Mouse (Mus musculus): ENCODE results near the gene Pom121l2. TPM values are rescaled to one million over a fixed set of nuclear protein-coding genes. Genes with fewer than 3 reads are reported as not detected.

Pom121l2 gene
- polyA plus RNA-seq, 1 experiment from 2014 or later: 0.31 TPM

DNA sequence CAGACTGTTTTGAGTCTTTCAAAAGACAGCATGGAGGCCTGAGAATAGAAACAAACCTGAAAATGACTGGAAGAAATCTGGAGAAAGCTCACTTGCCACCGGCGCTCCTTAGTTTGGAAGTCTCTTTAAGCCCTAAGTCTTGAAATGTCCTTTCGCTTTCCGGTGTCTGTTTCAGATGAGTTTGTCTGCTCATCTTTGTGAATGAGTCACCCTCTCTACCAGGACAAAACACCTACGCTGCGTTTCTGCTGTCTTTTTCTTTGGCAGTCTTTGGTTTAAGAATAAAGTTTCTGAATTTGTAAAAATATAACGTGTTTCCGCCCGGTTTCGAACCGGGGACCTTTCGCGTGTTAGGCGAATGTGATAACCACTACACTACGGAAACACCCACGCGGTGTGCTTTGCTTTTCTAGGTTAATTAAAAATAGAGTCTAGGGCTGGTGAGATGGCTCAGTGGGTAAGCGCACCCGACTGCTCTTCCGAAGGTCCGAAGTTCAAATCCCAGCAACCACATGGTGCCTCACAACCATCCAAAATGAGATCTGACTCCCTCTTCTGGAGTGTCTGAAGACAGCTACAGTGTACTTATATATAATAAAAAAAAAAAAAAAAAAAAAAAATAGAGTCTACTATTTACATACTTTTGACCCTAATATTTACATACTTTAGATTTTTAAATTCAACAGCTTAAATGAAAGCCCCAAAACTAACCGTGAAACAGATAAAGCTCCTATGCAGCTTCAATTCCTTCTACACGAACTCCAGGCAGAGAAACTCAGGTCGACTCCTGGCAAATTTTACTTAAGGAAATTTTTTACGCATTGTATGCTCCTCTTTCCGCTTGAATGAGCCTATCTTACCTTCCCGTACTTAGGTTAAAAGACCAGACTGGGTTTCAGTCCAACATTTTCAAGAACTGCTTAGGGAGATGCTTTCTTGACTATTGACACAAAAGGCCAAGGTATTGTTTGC is 34.8 kb downstream of the Pom121l2 start:
- ATAC-seq (ENCODE audit: insufficient number of reproducible peaks, low FRiP score, low TSS enrichment, low read depth): peak; percentile 46; the same call in 1 of the 2 replicates
- no peak overlapping the region for H3K4me3 ChIP-seq (ENCODE audit: low read depth, low read length)
- WGBS: 13% methylated on average over 27 of the region's 27 CpGs

DNA sequence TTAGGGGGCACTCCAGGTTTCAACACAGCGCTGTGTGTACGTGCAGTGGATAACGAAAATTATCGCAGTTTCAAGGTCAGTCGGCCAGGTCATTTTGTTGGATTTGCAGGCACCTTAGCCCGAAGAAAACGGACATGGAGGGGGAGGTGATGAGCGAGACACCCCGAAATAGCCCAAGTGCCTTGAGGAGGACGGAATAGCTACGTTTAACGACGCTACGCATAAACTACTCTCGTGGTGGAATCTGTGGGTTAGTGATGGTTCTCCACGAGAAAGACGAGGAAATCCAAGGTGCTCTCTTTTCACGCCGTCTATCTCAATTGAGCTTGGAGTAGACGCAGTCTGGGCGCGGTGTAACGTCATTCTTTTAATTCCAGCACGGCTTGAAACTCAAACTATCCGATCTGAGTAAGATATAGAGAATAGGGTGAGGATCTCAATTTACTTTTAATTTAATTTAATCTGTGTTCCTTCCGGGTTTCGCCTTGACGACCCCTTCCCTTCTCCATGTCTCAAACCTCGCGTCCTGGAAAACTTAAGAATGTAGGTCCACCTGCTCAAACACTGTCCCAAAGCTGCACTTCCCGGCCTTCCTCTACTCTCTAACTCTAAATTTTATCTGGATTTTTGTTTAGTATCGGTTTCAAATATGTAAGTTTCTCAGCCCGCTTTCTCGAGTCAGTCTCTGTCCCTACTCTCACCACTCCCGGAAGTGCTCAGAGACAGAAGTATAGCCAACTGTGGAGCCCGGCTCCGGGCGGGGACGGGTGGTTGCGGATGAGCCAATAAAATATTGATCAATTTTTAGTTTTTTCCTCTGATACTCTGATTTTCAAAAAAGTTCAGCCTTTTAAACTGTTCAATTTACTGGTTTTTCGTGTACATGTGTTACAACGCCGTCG is 39.2 kb downstream of the Pom121l2 start:
- no peak for DNase-seq (ENCODE audit: low spot score)

More for the DNA sequence above, 34.8 kb downstream of the Pom121l2 start:
- Histone ChIP-seq H3K4me1 (ENCODE audit: control insufficient read depth, insufficient read depth, low read length) (0 out of 2 replicates have a peak, but pooled peaks cover 2% of the 10 kb centered on the region), H3K9me3 (ENCODE audit: control insufficient read depth, low read length) (no peaks in the 10 kb centered on the region), H3K36me3 (ENCODE audit: control insufficient read depth, insufficient read depth, low read length) (no peaks in the 10 kb centered on the region), H3K4me2 (ENCODE audit: low read depth, severe bottlenecking) (no peak overlapping the region), H3K27me3 (ENCODE audit: control insufficient read depth, insufficient read depth, low read length) (peaks cover 44% of the 10 kb centered on the region), H3K9ac (ENCODE audit: low read length) (no peak overlapping the region), H3K27ac (replicated peaks; ENCODE audit: low read depth, low read length) (no peak overlapping the region)
- peak; percentile 91 for DNase-seq (ENCODE audit: low spot score)

DNA sequence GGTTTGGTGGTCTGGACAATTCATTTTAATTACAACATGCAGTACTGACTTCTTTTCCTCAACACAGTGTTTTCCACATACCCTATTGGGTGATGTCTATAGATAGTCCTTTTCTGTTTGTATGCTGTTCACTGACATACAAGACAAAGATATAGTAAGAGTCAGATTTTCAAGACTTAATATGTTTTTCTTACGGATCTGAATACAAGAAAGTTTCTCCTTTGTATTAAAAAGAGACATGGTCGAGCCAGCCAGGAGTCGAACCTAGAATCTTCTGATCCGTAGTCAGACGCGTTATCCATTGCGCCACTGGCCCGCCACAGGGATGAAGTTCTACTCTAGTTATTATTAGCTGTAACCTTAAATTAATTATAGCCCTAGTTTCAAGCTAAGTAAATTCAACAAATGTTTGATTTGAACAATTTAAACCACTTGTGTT is 39.9 kb downstream of the Pom121l2 start:
- Histone ChIP-seq H3K27ac (replicated peaks; ENCODE audit: low read depth, low read length) (no peak overlapping the region), H3K9me3 (ENCODE audit: control insufficient read depth, low read length) (no peaks in the 10 kb centered on the region), H3K27me3 (ENCODE audit: control insufficient read depth, insufficient read depth, low read length) (peaks cover 15% of the 10 kb centered on the region), H3K4me3 (ENCODE audit: low read depth, low read length) (peak overlapping the region; percentile 38), H3K9ac (ENCODE audit: low read length) (no peak overlapping the region), H3K4me2 (ENCODE audit: low read depth, severe bottlenecking) (peak overlapping the region; percentile 49), H3K4me1 (ENCODE audit: control insufficient read depth, insufficient read depth, low read length) (0 out of 2 replicates have a peak, but pooled peaks cover 2% of the 10 kb centered on the region), H3K36me3 (ENCODE audit: control insufficient read depth, insufficient read depth, low read length) (no peaks in the 10 kb centered on the region)
- WGBS: 0% methylated on average over 8 of the region's 8 CpGs
- DNase-seq (ENCODE audit: low spot score): peak; percentile 80
- ATAC-seq (ENCODE audit: insufficient number of reproducible peaks, low FRiP score, low TSS enrichment, low read depth): peak; percentile 62; the same call in 1 of the 2 replicates

More for the DNA sequence above, 39.2 kb downstream of the Pom121l2 start:
- no peak; the same call in 1 of the 2 replicates for ATAC-seq (ENCODE audit: insufficient number of reproducible peaks, low FRiP score, low TSS enrichment, low read depth)
- no peaks in the 10 kb centered on the region for H3K9me3 ChIP-seq (ENCODE audit: control insufficient read depth, low read length)
- H3K27me3 ChIP-seq (ENCODE audit: control insufficient read depth, insufficient read depth, low read length): peaks cover 19% of the 10 kb centered on the region
- no peak overlapping the region for H3K27ac ChIP-seq (replicated peaks; ENCODE audit: low read depth, low read length)
- WGBS: under 1% methylated on average over 44 of the region's 44 CpGs
- no peak overlapping the region for H3K9ac ChIP-seq (ENCODE audit: low read length)
- H3K4me2 ChIP-seq (ENCODE audit: low read depth, severe bottlenecking): peak overlapping the region; percentile 49
- peak overlapping the region; percentile 38 for H3K4me3 ChIP-seq (ENCODE audit: low read depth, low read length)
- H3K36me3 ChIP-seq (ENCODE audit: control insufficient read depth, insufficient read depth, low read length): no peaks in the 10 kb centered on the region
- H3K4me1 ChIP-seq (ENCODE audit: control insufficient read depth, insufficient read depth, low read length): 0 out of 2 replicates have a peak, but pooled peaks cover 2% of the 10 kb centered on the region

DNA sequence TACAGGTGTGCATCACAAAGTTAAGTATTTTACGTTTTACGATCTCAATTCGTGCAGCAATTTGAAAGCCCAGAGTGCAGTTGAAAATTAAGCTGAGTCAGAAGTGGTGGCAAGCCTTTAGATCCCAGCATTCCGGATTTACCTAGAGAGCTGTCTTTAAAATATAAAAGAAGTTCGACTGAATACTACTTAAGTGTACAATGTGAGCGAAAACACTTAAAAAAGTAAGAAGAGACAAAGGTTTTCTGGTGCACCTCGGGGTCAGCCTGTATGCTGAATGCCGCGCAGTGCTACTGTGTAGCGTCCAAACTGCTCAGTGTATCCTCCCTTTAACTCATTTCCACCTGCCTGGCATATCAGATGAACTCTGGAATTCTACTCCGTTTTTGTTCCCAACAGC is 40.6 kb downstream of the Pom121l2 start:
- DNase-seq (ENCODE audit: low spot score) (no peak), ATAC-seq (ENCODE audit: insufficient number of reproducible peaks, low FRiP score, low TSS enrichment, low read depth) (peak; percentile 11; the same call in 1 of the 2 replicates)
- H3K27ac ChIP-seq (replicated peaks; ENCODE audit: low read depth, low read length): no peak overlapping the region
- peak overlapping the region; percentile 35 for H3K4me3 ChIP-seq (ENCODE audit: low read depth, low read length)
- WGBS: under 1% methylated on average over 11 of the region's 11 CpGs
- no peaks in the 10 kb centered on the region for H3K36me3 ChIP-seq (ENCODE audit: control insufficient read depth, insufficient read depth, low read length)
- no peak overlapping the region for H3K9ac ChIP-seq (ENCODE audit: low read length)
- H3K9me3 ChIP-seq (ENCODE audit: control insufficient read depth, low read length): no peaks in the 10 kb centered on the region
- H3K4me2 ChIP-seq (ENCODE audit: low read depth, severe bottlenecking): peak overlapping the region; percentile 49
- H3K27me3 ChIP-seq (ENCODE audit: control insufficient read depth, insufficient read depth, low read length): peaks cover 13% of the 10 kb centered on the region; the same call in 1 of the 2 replicates
- 0 out of 2 replicates have a peak, but pooled peaks cover 2% of the 10 kb centered on the region for H3K4me1 ChIP-seq (ENCODE audit: control insufficient read depth, insufficient read depth, low read length)

DNA sequence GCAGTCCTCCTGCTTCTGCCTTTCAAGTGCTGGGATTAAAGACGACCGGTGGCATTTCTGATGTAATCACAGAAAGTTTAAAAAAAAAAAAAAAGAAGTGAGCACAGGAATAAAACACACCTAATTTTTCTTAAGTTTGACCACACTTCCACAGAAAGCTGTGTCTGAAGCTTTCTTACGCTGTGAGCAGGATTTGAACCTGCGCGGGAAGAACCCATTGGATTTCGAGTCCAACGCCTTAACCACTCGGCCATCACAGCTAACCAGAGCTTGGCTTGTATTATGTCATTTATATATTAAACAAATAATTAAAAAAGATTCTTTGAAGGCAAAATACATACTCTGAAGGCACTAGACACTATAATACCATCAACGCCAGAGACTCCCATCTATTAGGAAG is 41.2 kb downstream of the Pom121l2 start:
- ATAC-seq (ENCODE audit: insufficient number of reproducible peaks, low FRiP score, low TSS enrichment, low read depth): peak; percentile 48; the same call in 1 of the 2 replicates
- 0 out of 2 replicates have a peak, but pooled peaks cover 2% of the 10 kb centered on the region for H3K4me1 ChIP-seq (ENCODE audit: control insufficient read depth, insufficient read depth, low read length)
- WGBS: under 1% methylated on average over 9 of the region's 9 CpGs
- DNase-seq (ENCODE audit: low spot score): peak; percentile 89
- H3K4me3 ChIP-seq (ENCODE audit: low read depth, low read length): peak overlapping the region; percentile 35
- H3K27ac ChIP-seq (replicated peaks; ENCODE audit: low read depth, low read length): no peak overlapping the region
- H3K4me2 ChIP-seq (ENCODE audit: low read depth, severe bottlenecking): peak overlapping the region; percentile 49
- no peaks in the 10 kb centered on the region for H3K36me3 ChIP-seq (ENCODE audit: control insufficient read depth, insufficient read depth, low read length)
- H3K9me3 ChIP-seq (ENCODE audit: control insufficient read depth, low read length): no peaks in the 10 kb centered on the region
- H3K9ac ChIP-seq (ENCODE audit: low read length): no peak overlapping the region
- peaks cover 13% of the 10 kb centered on the region; the same call in 1 of the 2 replicates for H3K27me3 ChIP-seq (ENCODE audit: control insufficient read depth, insufficient read depth, low read length)

DNA sequence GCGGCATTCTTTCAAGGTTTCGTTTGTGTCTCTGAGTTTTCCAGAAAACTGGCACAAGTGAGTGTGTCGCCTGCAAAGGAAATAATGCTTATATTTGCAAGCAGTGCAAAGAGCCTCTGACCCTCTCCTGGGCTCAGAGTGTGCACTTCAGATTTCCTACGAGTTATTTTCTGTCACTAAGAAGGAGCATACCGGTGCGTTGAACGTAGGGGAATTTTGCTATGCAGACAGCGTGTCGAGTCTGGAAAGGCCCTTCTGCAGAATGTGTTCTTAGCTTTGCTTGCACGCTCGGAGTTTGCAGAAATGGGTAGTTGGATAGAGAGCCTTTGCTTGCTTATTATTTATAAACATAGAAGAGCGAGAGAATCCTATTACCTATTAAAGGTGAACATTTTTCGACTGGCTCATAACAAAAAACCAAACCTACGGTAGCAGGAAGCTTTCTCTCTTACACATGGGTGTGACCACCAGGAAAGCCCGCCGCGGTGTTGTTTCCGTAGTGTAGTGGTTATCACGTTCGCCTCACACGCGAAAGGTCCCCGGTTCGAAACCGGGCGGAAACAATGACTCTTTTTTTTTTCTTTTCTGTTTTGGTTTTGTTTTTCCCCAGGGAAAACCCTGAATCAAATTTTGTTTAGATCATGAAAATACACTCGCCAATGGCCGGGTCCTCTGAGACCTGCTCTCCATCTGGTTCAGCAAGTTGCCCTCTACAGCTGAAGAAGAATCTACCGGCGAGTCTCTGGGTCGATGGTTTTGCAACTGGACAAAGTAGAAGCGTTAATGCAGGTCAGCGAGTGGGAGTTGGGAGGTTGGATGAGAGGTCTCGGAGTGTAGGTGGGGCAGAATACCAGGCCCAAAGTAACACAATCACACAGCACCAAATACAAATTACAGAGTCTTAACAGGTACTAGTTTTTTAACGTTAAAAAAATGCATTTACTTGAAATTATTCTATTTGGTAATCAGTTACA is 45.4 kb downstream of the Pom121l2 start:
- 2% methylated on average over 35 of the region's 35 CpGs for WGBS
- peak overlapping the region; percentile 60 for H3K4me2 ChIP-seq (ENCODE audit: low read depth, severe bottlenecking)
- peak overlapping the region; percentile 50 for H3K4me3 ChIP-seq (ENCODE audit: low read depth, low read length)
- peak overlapping the region; percentile 37; the same call in 1 of the 2 replicates for H3K9ac ChIP-seq (ENCODE audit: low read length)
- no peaks in the 10 kb centered on the region for H3K36me3 ChIP-seq (ENCODE audit: control insufficient read depth, insufficient read depth, low read length)
- H3K9me3 ChIP-seq (ENCODE audit: control insufficient read depth, low read length): no peaks in the 10 kb centered on the region
- DNase-seq (ENCODE audit: low spot score) (peak; percentile 98), ATAC-seq (ENCODE audit: insufficient number of reproducible peaks, low FRiP score, low TSS enrichment, low read depth) (0 out of 2 replicates have a peak, but pooled peaks have one; percentile 55)
- H3K4me1 ChIP-seq (ENCODE audit: control insufficient read depth, insufficient read depth, low read length): no peaks in the 10 kb centered on the region
- H3K27ac ChIP-seq (replicated peaks; ENCODE audit: low read depth, low read length): no peak overlapping the region; the same call in 1 of the 2 replicates
- no peaks in the 10 kb centered on the region for H3K27me3 ChIP-seq (ENCODE audit: control insufficient read depth, insufficient read depth, low read length)

DNA sequence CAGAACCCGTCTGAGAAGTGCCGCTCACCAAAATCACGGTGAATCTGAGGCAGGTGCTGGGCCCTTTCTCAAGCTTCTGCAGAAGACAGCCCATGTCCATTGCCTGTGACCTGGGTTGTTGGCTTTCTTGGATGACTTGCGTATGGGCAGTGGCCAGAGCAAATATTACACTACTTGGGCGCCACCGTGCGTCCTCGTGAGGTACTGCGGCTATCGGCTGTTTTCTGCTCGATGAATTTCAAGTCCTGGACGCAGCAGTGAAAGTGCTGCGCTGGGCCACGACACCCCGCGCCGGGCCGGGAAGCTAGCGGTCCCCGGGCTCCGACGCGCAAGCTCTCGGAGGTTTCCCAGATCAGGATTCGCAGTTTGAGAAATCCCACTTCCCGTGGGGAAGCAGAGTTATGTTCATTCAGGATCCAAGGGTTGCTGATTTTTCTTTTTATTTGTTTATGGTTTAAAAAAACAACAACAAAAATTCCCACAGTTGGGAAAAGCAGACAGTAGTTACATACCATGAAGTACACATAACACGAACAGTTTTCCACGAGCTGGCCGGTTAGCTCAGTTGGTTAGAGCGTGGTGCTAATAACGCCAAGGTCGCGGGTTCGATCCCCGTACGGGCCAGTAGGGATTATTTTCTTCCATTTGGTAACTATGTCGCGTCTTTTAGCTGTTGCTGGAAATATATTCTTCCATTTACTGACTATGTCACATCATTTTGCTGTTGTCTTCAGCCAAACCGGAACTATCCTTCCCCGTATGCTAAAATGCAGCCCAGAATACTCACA is 47.9 kb downstream of the Pom121l2 start:
- DNase-seq (ENCODE audit: low spot score) (peak; percentile 99), ATAC-seq (ENCODE audit: insufficient number of reproducible peaks, low FRiP score, low TSS enrichment, low read depth) (peak; percentile 80)
- WGBS: under 1% methylated on average over 40 of the region's 40 CpGs
- H3K36me3 ChIP-seq (ENCODE audit: control insufficient read depth, insufficient read depth, low read length): no peaks in the 10 kb centered on the region
- no peaks in the 10 kb centered on the region for H3K9me3 ChIP-seq (ENCODE audit: control insufficient read depth, low read length)
- H3K27me3 ChIP-seq (ENCODE audit: control insufficient read depth, insufficient read depth, low read length): no peaks in the 10 kb centered on the region
- no peaks in the 10 kb centered on the region for H3K4me1 ChIP-seq (ENCODE audit: control insufficient read depth, insufficient read depth, low read length)
- H3K27ac ChIP-seq (replicated peaks; ENCODE audit: low read depth, low read length): 0 out of 2 replicates have a peak overlapping the region, but pooled peaks have one; percentile 64
- H3K4me2 ChIP-seq (ENCODE audit: low read depth, severe bottlenecking): peak overlapping the region; percentile 54
- H3K4me3 ChIP-seq (ENCODE audit: low read depth, low read length): peak overlapping the region; percentile 39
- H3K9ac ChIP-seq (ENCODE audit: low read length): peak overlapping the region; percentile 47

Data from limb, embryonic 11.5 days (tissue).